Mouse (Mus musculus) limb, embryonic 13.5 days (tissue): Measurements from ENCODE around the gene Prss35. TPM values are rescaled to one million over a fixed set of nuclear protein-coding genes. Genes with fewer than 3 reads are reported as not detected.

Experiments
- polyA plus RNA-seq: library from polyadenylated mRNA; unstranded; fragments of >200 nt; fragmentation: Nextera tagmentation; extraction: Ambion mirVana; gene quantifications from 2 replicates; pipeline ENCODE4 v1.2.1, GENCODE M21; 2015

Prss35 gene
- polyA plus RNA-seq, 1 experiment from 2014 or later: 51.6 TPM

Other genes starting within 250 kb of the Prss35 start
- gene Pgm3, start 171.8 kb upstream of the Prss35 start, polyA plus RNA-seq: 42.0 and 42.2 TPM in 2 replicates
- 2.5 and 2.7 TPM in 2 replicates for gene Rwdd2a, start 171.7 kb upstream of the Prss35 start, polyA plus RNA-seq
- 21.8 and 22.5 TPM in 2 replicates for gene Me1, start 47.7 kb upstream of the Prss35 start, polyA plus RNA-seq
- gene Snap91, start 137.0 kb downstream of the Prss35 start, polyA plus RNA-seq: 6.3 and 6.6 TPM in 2 replicates